Mouse (Mus musculus) G1E (cell line): ENCODE measurements around the gene Gmds.

ENCODE experiments used
- CTCF ChIP-seq: IDR thresholded peaks from 2 replicates; pipeline ENCODE4 v1.5.1; 2012; ENCODE audit warnings: low read depth, low read length, inconsistent platforms, mixed read lengths
- POLR2AphosphoS5 ChIP-seq: IDR thresholded peaks from 2 replicates; pipeline ENCODE4 v1.6.1; 2012; ENCODE audit warnings: low read depth, low read length, inconsistent platforms; ENCODE audit not compliant: insufficient replicate concordance

GRCm38 (mm10) chr13:31958346-31959335 lies 379.9 kb downstream of the Gmds start:
- TF ChIP-seq CTCF (no peak), POLR2AphosphoS5 (no peak)
